Mouse (Mus musculus) monocyte, adult 59 days (primary cell): ENCODE data around the gene Nrxn3. TPM values are rescaled to one million over a fixed set of nuclear protein-coding genes. Genes with fewer than 3 reads are reported as not detected.

Source experiments
- total RNA-seq, 2 experiments: library from RNA; stranded (reverse); gene quantifications; one replicate each; pipeline ENCODE4 v1.2.4; 2023

Gene Nrxn3
- total RNA-seq, result not detected

GRCm38 (mm10) chr12:88722691-88723070, at the start of gene Nrxn3:
Gene Nrxn3, plus strand, starts transcription at chr12:88722876.

